20 mouse cellular contexts compared by ENCODE assay signal in the genomic region with DNA sequence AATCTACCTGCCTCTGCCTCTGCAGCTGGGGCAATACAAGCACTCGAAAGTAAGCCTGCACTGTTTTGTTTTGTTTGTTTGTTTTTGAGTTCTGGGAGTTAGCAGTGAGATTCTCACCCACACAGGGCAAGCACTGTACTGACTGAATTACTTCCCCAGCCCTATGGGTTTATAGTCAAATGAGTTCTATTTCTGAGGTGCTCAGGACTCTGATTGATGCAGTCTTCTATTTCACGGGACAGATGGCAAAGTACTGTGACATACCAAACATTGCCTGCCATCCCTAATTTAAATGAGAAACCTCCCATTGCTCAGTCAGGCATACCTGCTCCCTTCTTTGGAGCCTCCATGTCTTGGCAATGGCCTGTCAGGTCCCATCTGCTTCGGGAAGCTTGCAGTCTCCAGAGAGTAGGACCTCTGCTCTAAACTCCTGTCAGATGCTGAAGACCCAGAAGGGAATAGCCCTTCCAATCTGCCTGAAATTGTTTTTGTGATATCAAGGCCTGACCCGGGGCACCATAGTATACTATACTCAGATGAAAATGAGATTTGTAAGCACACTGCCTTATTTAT.
DNase-seq lines count a peak whose midpoint lies in the region; ATAC-seq and TF ChIP-seq lines count a peak whose summit lies in the region.
"Had no signal": no experiment of that assay in that cellular context is flagged by ENCODE, and none has a peak within 500 bp of the region (broad histone marks: within the 10 kb centered on the region; RNA-seq: fewer than 3 reads in every experiment).

No protein-coding gene starts in this region.

- no peaks in the 10 kb centered on the region for H3K9me3 ChIP-seq in neural tube, embryonic 12.5 days
- H3K9me3 ChIP-seq in neural tube, embryonic 15.5 days (replicated peaks), result no peaks in the 10 kb centered on the region
- no peaks in the 10 kb centered on the region for H3K9me3 ChIP-seq in liver, embryonic 12.5 days (replicated peaks)
- H3K9me3 ChIP-seq: embryonic facial prominence, embryonic 15.5 days; limb, embryonic 15.5 days had no signal

- H3K4me3 ChIP-seq in cerebellum, adult 2 months (replicated peaks; ENCODE audit: insufficient read depth, low read depth, low read length), result no peak overlapping the region
- H3K4me3 ChIP-seq in neural tube, embryonic 12.5 days, result no peak overlapping the region
- no peak overlapping the region for H3K4me3 ChIP-seq in neural tube, embryonic 15.5 days (replicated peaks)
- H3K4me3 ChIP-seq in liver, embryonic 12.5 days, result no peak overlapping the region
- H3K4me3 ChIP-seq: embryonic facial prominence, embryonic 15.5 days; heart, adult 2 months; limb, embryonic 15.5 days; myocyte had no signal

- H3K4me2 ChIP-seq in neural tube, embryonic 12.5 days (replicated peaks), result no peak overlapping the region
- no peak overlapping the region for H3K4me2 ChIP-seq in neural tube, embryonic 15.5 days
- no peak overlapping the region for H3K4me2 ChIP-seq in liver, embryonic 12.5 days
- H3K4me2 ChIP-seq: embryonic facial prominence, embryonic 15.5 days; limb, embryonic 15.5 days had no signal

- 16% methylated on average over 4 of the region's 4 CpGs for WGBS in cerebellum, adult 2 months
- WGBS in neural tube, embryonic 12.5 days, result 55% methylated on average over 4 of the region's 4 CpGs
- 41% methylated on average over 4 of the region's 4 CpGs for WGBS in neural tube, embryonic 15.5 days
- 58% methylated on average over 4 of the region's 4 CpGs for WGBS in liver, embryonic 12.5 days (ENCODE audit: insufficient replicate concordance)

- H3K27ac ChIP-seq in cerebellum, adult 2 months (ENCODE audit: insufficient read depth, low read length), result no peak overlapping the region
- no peak overlapping the region for H3K27ac ChIP-seq in neural tube, embryonic 12.5 days
- no peak overlapping the region for H3K27ac ChIP-seq in neural tube, embryonic 15.5 days (replicated peaks)
- H3K27ac ChIP-seq in liver, embryonic 12.5 days, result no peak overlapping the region
- H3K27ac ChIP-seq: embryonic facial prominence, embryonic 15.5 days; heart, adult 2 months; limb, embryonic 15.5 days; macrophage had no signal

- H3K36me3 ChIP-seq in neural tube, embryonic 12.5 days, result no peaks in the 10 kb centered on the region
- no peaks in the 10 kb centered on the region for H3K36me3 ChIP-seq in neural tube, embryonic 15.5 days
- no peaks in the 10 kb centered on the region for H3K36me3 ChIP-seq in liver, embryonic 12.5 days
- H3K36me3 ChIP-seq: embryonic facial prominence, embryonic 15.5 days; limb, embryonic 15.5 days had no signal

- ATAC-seq in neural tube, embryonic 12.5 days (ENCODE audit: low FRiP score, low read depth), result peak; percentile 83
- no peak for ATAC-seq in neural tube, embryonic 15.5 days (ENCODE audit: low FRiP score)
- no peak for ATAC-seq in liver, embryonic 12.5 days
- ATAC-seq: intestine, postnatal 0 days; Patski had no signal

- peak; percentile 65 to 76 for DNase-seq in cerebellum, postnatal 10 days
- no peak for DNase-seq in cerebellum, adult 2 months
- DNase-seq in mesoderm, embryonic 11.5 days (ENCODE audit: low read depth, low spot score), result peak; percentile 4
- no peak for DNase-seq in natural killer cell, adult 2 months (ENCODE audit: low spot score in 2 of 2)
- DNase-seq in testis, postnatal 10 days (ENCODE audit: low spot score), result no peak
- DNase-seq: cerebellum, adult 9-11 months; heart, adult 2 months; heart, postnatal 14 days; kidney, postnatal 4 days; lung, adult 2 months; thymus, postnatal 4 days had no signal

- H3K27me3 ChIP-seq in cerebellum, adult 2 months (ENCODE audit: control insufficient read depth, insufficient read depth, low read length), result no peaks in the 10 kb centered on the region
- no peaks in the 10 kb centered on the region for H3K27me3 ChIP-seq in neural tube, embryonic 12.5 days (replicated peaks)
- no peaks in the 10 kb centered on the region for H3K27me3 ChIP-seq in neural tube, embryonic 15.5 days (replicated peaks)
- H3K27me3 ChIP-seq in liver, embryonic 12.5 days (replicated peaks), result no peaks in the 10 kb centered on the region
- H3K27me3 ChIP-seq: embryonic facial prominence, embryonic 15.5 days; limb, embryonic 15.5 days; Patski had no signal

- H3K4me1 ChIP-seq in cerebellum, adult 2 months (ENCODE audit: control insufficient read depth, insufficient read depth, low read length), result no peaks in the 10 kb centered on the region
- no peaks in the 10 kb centered on the region for H3K4me1 ChIP-seq in neural tube, embryonic 12.5 days
- no peaks in the 10 kb centered on the region for H3K4me1 ChIP-seq in neural tube, embryonic 15.5 days
- H3K4me1 ChIP-seq in liver, embryonic 12.5 days, result no peaks in the 10 kb centered on the region
- H3K4me1 ChIP-seq: embryonic facial prominence, embryonic 15.5 days; limb, embryonic 15.5 days had no signal

- no peak for TF ChIP-seq CTCF in cerebellum, adult 2 months (IDR thresholded peaks at IDR 0.05; ENCODE audit: borderline replicate concordance, insufficient read depth, low read depth, low read length)

- no peak for TF ChIP-seq POLR2A in cerebellum, adult 2 months (IDR thresholded peaks at IDR 0.05; ENCODE audit: borderline replicate concordance, insufficient read depth, low read length)

- H3K9ac ChIP-seq in neural tube, embryonic 12.5 days, result no peak overlapping the region
- H3K9ac ChIP-seq in neural tube, embryonic 15.5 days (replicated peaks), result no peak overlapping the region
- H3K9ac ChIP-seq in liver, embryonic 12.5 days, result no peak overlapping the region
- H3K9ac ChIP-seq: embryonic facial prominence, embryonic 15.5 days; limb, embryonic 15.5 days had no signal

Comparison
In these comparisons a context has a peak if more than half of its experiments do, and no peak if none do; other contexts are left out.
1. DNase-seq: peak in cerebellum, postnatal 10 days (2 of 2) and mesoderm, embryonic 11.5 days (single experiment); none in cerebellum, adult 2 months (0 of 2), natural killer cell, adult 2 months (0 of 2) and testis, postnatal 10 days (single experiment).